Mouse (Mus musculus) heart, postnatal 0 days (tissue): Measurements from ENCODE around the gene Dnajc24. TPM values are rescaled to one million over a fixed set of nuclear protein-coding genes. Genes with fewer than 3 reads are reported as not detected.

Source experiments
- ATAC-seq: fragments of 200-750 bp; cut with Nextera tagmentation; 2 replicates; pipeline ENCODE4 v1.8.0; 2017; ENCODE audit warnings: low read depth, moderate number of reproducible peaks, moderate library complexity; ENCODE audit not compliant: insufficient read depth
- DNase-seq: peaks from one replicate; pipeline ENCODE4 v3.0.0-alpha.2; 2016; ENCODE audit warnings: low spot score
- H3K27ac ChIP-seq: fragments of 300-500 bp; sonication (generic); 2 replicates; pipeline ENCODE4 v1.5.1; 2014; ENCODE audit warnings: low read depth, mild to moderate bottlenecking
- H3K27me3 ChIP-seq: fragments of 300-500 bp; sonication (generic); 2 replicates; pipeline ENCODE4 v1.6.1; 2014; ENCODE audit warnings: low read length, mixed read lengths; ENCODE audit not compliant: control insufficient read depth, insufficient read depth
- H3K36me3 ChIP-seq: fragments of 300-500 bp; sonication (generic); replicated peaks from 2 replicates; pipeline ENCODE4 v1.6.1; 2014; ENCODE audit warnings: low read length, mixed read lengths; ENCODE audit not compliant: control insufficient read depth, insufficient read depth
- H3K4me1 ChIP-seq: fragments of 300-500 bp; sonication (generic); 2 replicates; pipeline ENCODE4 v1.6.1; 2014; ENCODE audit warnings: antibody characterized with exemption; ENCODE audit not compliant: control insufficient read depth, insufficient read depth
- H3K4me2 ChIP-seq: fragments of 300-500 bp; sonication (generic); 2 replicates; pipeline ENCODE4 v1.6.1; 2014; ENCODE audit warnings: low read depth, mild to moderate bottlenecking, low read length, moderate library complexity
- H3K4me3 ChIP-seq: fragments of 300-500 bp; sonication (generic); 2 replicates; pipeline ENCODE4 v1.5.1; 2014; ENCODE audit warnings: low read depth, low read length
- H3K9ac ChIP-seq: fragments of 300-500 bp; sonication (generic); replicated peaks from 2 replicates; pipeline ENCODE4 v1.6.1; 2014; ENCODE audit warnings: low read depth, low read length, mixed read lengths
- H3K9me3 ChIP-seq: fragments of 300-500 bp; sonication (generic); replicated peaks from 2 replicates; pipeline ENCODE4 v1.6.1; 2016; ENCODE audit warnings: low read length; ENCODE audit not compliant: control insufficient read depth
- CTCF ChIP-seq: IDR thresholded peaks from 2 replicates; pipeline ENCODE4 v1.5.1; 2016; ENCODE audit warnings: antibody characterized with exemption, control low read depth, low read depth
- EP300 ChIP-seq: IDR thresholded peaks from 2 replicates; pipeline ENCODE4 v1.6.1; 2016; ENCODE audit warnings: antibody characterized with exemption, low read depth
- WGBS: fragments of 180-500 bp; shearing (Covaris S2); extraction: QIAGEN DNeasy Blood & Tissue Kit; methylation state at CpG from one replicate; pipeline ENCODE4 v1.1.7; 2014; 5-methylcytosine and 5-hydroxymethylcytosine counted together
- polyA plus RNA-seq: library from polyadenylated mRNA; unstranded; fragments of >200 nt; fragmentation: Nextera tagmentation; extraction: Ambion mirVana; gene quantifications from 2 replicates; pipeline ENCODE4 v1.2.1, GENCODE M21; 2015
- total RNA-seq: library from RNA; depleted of rRNA; stranded (reverse); fragments of >200 nt; gene quantifications from 2 replicates; pipeline ENCODE4 v1.2.3, GENCODE M21; 2014; ENCODE audit warnings: low replicate concordance

Dnajc24 gene
- total and polyA plus RNA-seq, 2 experiments from 2014 or later: 3.1 to 28.8 TPM

GRCm38 (mm10) chr2:106024895-106025294 is 21.5 kb upstream of the Dnajc24 start:
- H3K27me3 ChIP-seq: no peaks in the 10 kb centered on the region
- peak; percentile 29 for DNase-seq
- H3K27ac ChIP-seq: no peak overlapping the region
- H3K36me3 ChIP-seq: no peaks in the 10 kb centered on the region
- no peaks in the 10 kb centered on the region for H3K9me3 ChIP-seq
- 30% methylated on average over 3 of the region's 3 CpGs for WGBS
- no peak overlapping the region for H3K4me3 ChIP-seq
- H3K4me2 ChIP-seq: no peak overlapping the region
- no peak overlapping the region for H3K9ac ChIP-seq
- TF ChIP-seq CTCF (no peak), EP300 (no peak)
- ATAC-seq: peak; percentile 76
- H3K4me1 ChIP-seq: peaks cover 8% of the 10 kb centered on the region; the same call in 1 of the 2 replicates

- H3K4me2 ChIP-seq: no peak overlapping the region
- H3K27me3 ChIP-seq: no peaks in the 10 kb centered on the region
- H3K9me3 ChIP-seq: no peaks in the 10 kb centered on the region
- no peak for TF ChIP-seq CTCF
- no peak overlapping the region for H3K9ac ChIP-seq
- no peak overlapping the region for H3K27ac ChIP-seq
- no peaks in the 10 kb centered on the region for H3K4me1 ChIP-seq
- H3K4me3 ChIP-seq: no peak overlapping the region
- no peak for DNase-seq
- no peaks in the 10 kb centered on the region for H3K36me3 ChIP-seq
- 59% methylated on average over 2 of the region's 2 CpGs for WGBS
- ATAC-seq: no peak
Observed at GRCm38 (mm10) chr2:106008415-106008814, 5.1 kb upstream of the Dnajc24 start.

GRCm38 (mm10) chr2:105987999-105988398 is 15.3 kb downstream of the Dnajc24 start:
- no peak for ATAC-seq
- WGBS: 18% methylated on average over 2 of the region's 2 CpGs

GRCm38 (mm10) chr2:105987131-105987530 is 16.2 kb downstream of the Dnajc24 start:
- H3K9me3 ChIP-seq: no peaks in the 10 kb centered on the region
- 53% methylated on average over 1 of the region's 1 CpGs for WGBS
- H3K4me2 ChIP-seq: no peak overlapping the region
- ATAC-seq (no peak), DNase-seq (no peak)
- TF ChIP-seq CTCF (no peak), EP300 (no peak)
- H3K36me3 ChIP-seq: no peaks in the 10 kb centered on the region
- H3K4me3 ChIP-seq: no peak overlapping the region
- H3K27me3 ChIP-seq: no peaks in the 10 kb centered on the region
- H3K4me1 ChIP-seq: no peaks in the 10 kb centered on the region
- no peak overlapping the region for H3K9ac ChIP-seq
- no peak overlapping the region for H3K27ac ChIP-seq

More at GRCm38 (mm10) chr2:105987999-105988398, 15.3 kb downstream of the Dnajc24 start:
- DNase-seq: no peak
- TF ChIP-seq EP300 (no peak), CTCF (no peak; the same call in 1 of the 2 replicates)
- Histone ChIP-seq H3K9me3 (no peaks in the 10 kb centered on the region), H3K4me1 (no peaks in the 10 kb centered on the region), H3K9ac (no peak overlapping the region), H3K4me3 (no peak overlapping the region), H3K4me2 (no peak overlapping the region), H3K36me3 (no peaks in the 10 kb centered on the region), H3K27ac (no peak overlapping the region), H3K27me3 (no peaks in the 10 kb centered on the region)

- Histone ChIP-seq H3K27ac (no peak overlapping the region), H3K36me3 (no peaks in the 10 kb centered on the region), H3K4me1 (no peaks in the 10 kb centered on the region), H3K9me3 (no peaks in the 10 kb centered on the region), H3K4me3 (no peak overlapping the region), H3K9ac (no peak overlapping the region), H3K4me2 (no peak overlapping the region), H3K27me3 (no peaks in the 10 kb centered on the region)
- no peak for TF ChIP-seq CTCF
- no peak for TF ChIP-seq EP300
- ATAC-seq (no peak), DNase-seq (no peak)
- WGBS: 84% methylated on average over 7 of the region's 7 CpGs
Observed at GRCm38 (mm10) chr2:105985206-105985605, 18.1 kb downstream of the Dnajc24 start.

- TF ChIP-seq EP300: no peak
- no peak for TF ChIP-seq CTCF
- no peak overlapping the region for H3K4me2 ChIP-seq
- H3K9me3 ChIP-seq: no peaks in the 10 kb centered on the region
- H3K36me3 ChIP-seq: no peaks in the 10 kb centered on the region
- H3K4me1 ChIP-seq: 0 out of 2 replicates have a peak, but pooled peaks cover 7% of the 10 kb centered on the region
- 84% methylated on average over 2 of the region's 2 CpGs for WGBS
- H3K9ac ChIP-seq: no peak overlapping the region
- no peaks in the 10 kb centered on the region for H3K27me3 ChIP-seq
- H3K4me3 ChIP-seq: no peak overlapping the region
- no peak for DNase-seq
- H3K27ac ChIP-seq: no peak overlapping the region
- ATAC-seq: no peak
Observed at GRCm38 (mm10) chr2:105978065-105978464, 25.3 kb downstream of the Dnajc24 start.
